Mouse (Mus musculus) brain, embryonic 14.5 days (tissue): Measurements from ENCODE around the gene Opn1sw.

ENCODE experiments used
- CTCF ChIP-seq: fragments of 200-500 bp; IDR thresholded peaks from 2 replicates; pipeline ENCODE4 v1.5.1; 2012; ENCODE audit warnings: inconsistent platforms, mild to moderate bottlenecking, moderate library complexity, borderline replicate concordance; ENCODE audit not compliant: insufficient read depth, insufficient read length; ENCODE audit errors: extremely low read depth
- POLR2A ChIP-seq: fragments of 200-500 bp; IDR thresholded peaks from 2 replicates; pipeline ENCODE4 v1.6.1; 2012; ENCODE audit warnings: mild to moderate bottlenecking, inconsistent platforms, borderline replicate concordance; ENCODE audit not compliant: poor library complexity, insufficient read depth, insufficient read length, severe bottlenecking; ENCODE audit errors: extremely low read depth

DNA sequence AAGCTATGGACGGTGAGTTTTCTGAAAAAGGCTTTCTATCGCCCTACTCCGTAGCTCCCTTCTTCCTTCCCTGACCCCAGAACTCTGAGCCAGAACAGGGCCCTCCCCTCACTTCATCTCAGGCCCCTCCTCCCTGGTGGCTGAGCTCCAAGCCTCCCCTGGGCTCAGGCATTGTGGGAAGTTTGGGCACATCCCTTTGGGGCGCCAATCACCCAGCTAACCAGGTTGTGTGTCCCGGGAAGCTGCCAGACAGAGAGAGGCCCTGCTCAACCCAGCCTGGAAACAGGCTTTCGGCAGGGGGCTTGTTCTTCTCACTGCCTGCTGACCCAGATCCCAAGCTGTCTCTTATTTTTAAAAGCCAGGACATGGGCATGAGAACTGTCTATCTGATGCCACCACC lies 9.3 kb upstream of the Opn1sw start:
- TF ChIP-seq CTCF (no peak), POLR2A (no peak)
